Mouse (Mus musculus): Measurements from ENCODE around the gene Arhgef3. TPM values are rescaled to one million over a fixed set of nuclear protein-coding genes. Genes with fewer than 3 reads are reported as not detected.

Gene Arhgef3
- total RNA-seq, 1 experiment = 7.6 TPM

GRCm38 (mm10) chr14:27130031-27130430 is 15.3 kb downstream of the Arhgef3 start:
- Histone ChIP-seq H3K9me3 (ENCODE audit: control insufficient read depth, insufficient read depth, low read depth, low read length) (no peaks in the 10 kb centered on the region), H3K36me3 (ENCODE audit: control insufficient read depth, insufficient read depth, low read length, poor library complexity, severe bottlenecking) (no peaks in the 10 kb centered on the region), H3K4me1 (ENCODE audit: control insufficient read depth in 2 of 2, insufficient read depth in 2 of 2, low read length in 2 of 2, poor library complexity in 1 of 2) (peaks cover 5 to 15% of the 10 kb centered on the region in 2 experiments; a peak in 2 of 4 replicates), H3K4me3 (ENCODE audit: insufficient read depth in 1 of 2, low read depth in 1 of 2, low read length in 2 of 2, poor library complexity in 1 of 2, severe bottlenecking in 1 of 2) (no peak overlapping the region), H3K27ac (ENCODE audit: insufficient read depth, low read depth, low read length, poor library complexity, severe bottlenecking) (peak overlapping the region; percentile 38; the same call in 1 of the 2 replicates), H3K9ac (ENCODE audit: insufficient read depth, low read depth, low read length, poor library complexity, severe bottlenecking) (no peak overlapping the region)
- in situ Hi-C loops (cut with MboI; ENCODE audit: low sequenced_read_pairs in 2 of 2, unreplicated experiment in 2 of 2) = no loop called here
- no peak for TF ChIP-seq HCFC1 (IDR thresholded peaks at IDR 0.05; ENCODE audit: borderline replicate concordance, insufficient read depth, low read length)
- no peak for TF ChIP-seq ZNF384 (IDR thresholded peaks at IDR 0.05; ENCODE audit: low read depth, low read length)
- DNase-seq (ENCODE audit: low read depth, low spot score) = no peak

GRCm38 (mm10) chr14:27130676-27131075 is 16.0 kb downstream of the Arhgef3 start:
- peak; percentile 65 for DNase-seq (ENCODE audit: low read depth, low spot score)
- in situ Hi-C loops (cut with MboI; ENCODE audit: low sequenced_read_pairs in 2 of 2, unreplicated experiment in 2 of 2) = no loop called here
- Histone ChIP-seq H3K36me3 (ENCODE audit: control insufficient read depth, insufficient read depth, low read length, poor library complexity, severe bottlenecking) (no peaks in the 10 kb centered on the region), H3K27ac (ENCODE audit: insufficient read depth, low read depth, low read length, poor library complexity, severe bottlenecking) (no peak overlapping the region; the same call in 1 of the 2 replicates), H3K9me3 (ENCODE audit: control insufficient read depth, insufficient read depth, low read depth, low read length) (no peaks in the 10 kb centered on the region), H3K4me1 (ENCODE audit: control insufficient read depth in 2 of 2, insufficient read depth in 2 of 2, low read length in 2 of 2, poor library complexity in 1 of 2) (peaks cover 5 to 13% of the 10 kb centered on the region in 2 experiments; a peak in 2 of 4 replicates), H3K4me3 (ENCODE audit: insufficient read depth in 1 of 2, low read depth in 1 of 2, low read length in 2 of 2, poor library complexity in 1 of 2, severe bottlenecking in 1 of 2) (peak overlapping the region in 1 of 2 experiments; percentile 22; a peak in 1 of 4 replicates), H3K9ac (ENCODE audit: insufficient read depth, low read depth, low read length, poor library complexity, severe bottlenecking) (no peak overlapping the region)
- TF ChIP-seq MAFK (IDR thresholded peaks at IDR 0.05; ENCODE audit: insufficient read depth, low read depth, low read length) (peak; percentile 34; the same call in 1 of the 2 replicates), ZC3H11A (IDR thresholded peaks at IDR 0.05; ENCODE audit: borderline replicate concordance, low read depth, low read length) (no peak)

- H3K9me3 ChIP-seq (ENCODE audit: control insufficient read depth, insufficient read depth, low read depth, low read length) = no peaks in the 10 kb centered on the region
- TF ChIP-seq ZC3H11A (IDR thresholded peaks at IDR 0.05; ENCODE audit: borderline replicate concordance, low read depth, low read length) (no peak), CHD2 (IDR thresholded peaks at IDR 0.05; ENCODE audit: low read depth, low read length) (0 out of 2 replicates have a peak, but pooled peaks have one; percentile 74), ZNF384 (IDR thresholded peaks at IDR 0.05; ENCODE audit: low read depth, low read length) (no peak), MAFK (IDR thresholded peaks at IDR 0.05; ENCODE audit: insufficient read depth, low read depth, low read length) (no peak), HCFC1 (IDR thresholded peaks at IDR 0.05; ENCODE audit: borderline replicate concordance, insufficient read depth, low read length) (no peak)
- peaks cover 5 to 13% of the 10 kb centered on the region in 2 experiments; a peak in 2 of 4 replicates for H3K4me1 ChIP-seq (ENCODE audit: control insufficient read depth in 2 of 2, insufficient read depth in 2 of 2, low read length in 2 of 2, poor library complexity in 1 of 2)
- H3K27ac ChIP-seq (ENCODE audit: insufficient read depth, low read depth, low read length, poor library complexity, severe bottlenecking) = no peak overlapping the region
- in situ Hi-C loops (cut with MboI; ENCODE audit: low sequenced_read_pairs in 2 of 2, unreplicated experiment in 2 of 2) = no loop called here
- no peak for DNase-seq (ENCODE audit: low read depth, low spot score)
- H3K4me3 ChIP-seq (ENCODE audit: insufficient read depth in 1 of 2, low read depth in 1 of 2, low read length in 2 of 2, poor library complexity in 1 of 2, severe bottlenecking in 1 of 2) = no peak overlapping the region
- H3K36me3 ChIP-seq (ENCODE audit: control insufficient read depth, insufficient read depth, low read length, poor library complexity, severe bottlenecking) = no peaks in the 10 kb centered on the region
- peak overlapping the region; percentile 26; the same call in 1 of the 2 replicates for H3K9ac ChIP-seq (ENCODE audit: insufficient read depth, low read depth, low read length, poor library complexity, severe bottlenecking)
These were observed 16.8 kb downstream of the Arhgef3 start for GRCm38 (mm10) chr14:27131521-27131920.

- no peaks in the 10 kb centered on the region for H3K9me3 ChIP-seq (ENCODE audit: control insufficient read depth, insufficient read depth, low read depth, low read length)
- peaks cover 10 to 19% of the 10 kb centered on the region in 2 experiments; a peak in 3 of 4 replicates for H3K4me1 ChIP-seq (ENCODE audit: control insufficient read depth in 2 of 2, insufficient read depth in 2 of 2, low read length in 2 of 2, poor library complexity in 1 of 2)
- no peak overlapping the region for H3K4me3 ChIP-seq (ENCODE audit: insufficient read depth in 1 of 2, low read depth in 1 of 2, low read length in 2 of 2, poor library complexity in 1 of 2, severe bottlenecking in 1 of 2)
- TF ChIP-seq CHD2 (IDR thresholded peaks at IDR 0.05; ENCODE audit: low read depth, low read length) (no peak), MAFK (IDR thresholded peaks at IDR 0.05; ENCODE audit: insufficient read depth, low read depth, low read length) (no peak), ZNF384 (IDR thresholded peaks at IDR 0.05; ENCODE audit: low read depth, low read length) (no peak)
- no peak overlapping the region for H3K27ac ChIP-seq (ENCODE audit: insufficient read depth, low read depth, low read length, poor library complexity, severe bottlenecking)
- in situ Hi-C loops (cut with MboI; ENCODE audit: low sequenced_read_pairs in 2 of 2, unreplicated experiment in 2 of 2) = no loop called here
- DNase-seq (ENCODE audit: low read depth, low spot score) = no peak
- no peaks in the 10 kb centered on the region for H3K36me3 ChIP-seq (ENCODE audit: control insufficient read depth, insufficient read depth, low read length, poor library complexity, severe bottlenecking)
- H3K9ac ChIP-seq (ENCODE audit: insufficient read depth, low read depth, low read length, poor library complexity, severe bottlenecking) = no peak overlapping the region
These were observed 24.2 kb downstream of the Arhgef3 start for GRCm38 (mm10) chr14:27138891-27139290.

GRCm38 (mm10) chr14:27139968-27140367 is 25.3 kb downstream of the Arhgef3 start:
- Histone ChIP-seq H3K36me3 (ENCODE audit: control insufficient read depth, insufficient read depth, low read length, poor library complexity, severe bottlenecking) (no peaks in the 10 kb centered on the region), H3K4me1 (ENCODE audit: control insufficient read depth in 2 of 2, insufficient read depth in 2 of 2, low read length in 2 of 2, poor library complexity in 1 of 2) (peaks cover 10 to 20% of the 10 kb centered on the region in 2 experiments; a peak in 3 of 4 replicates), H3K4me3 (ENCODE audit: insufficient read depth in 1 of 2, low read depth in 1 of 2, low read length in 2 of 2, poor library complexity in 1 of 2, severe bottlenecking in 1 of 2) (no peak overlapping the region), H3K27ac (ENCODE audit: insufficient read depth, low read depth, low read length, poor library complexity, severe bottlenecking) (no peak overlapping the region), H3K9me3 (ENCODE audit: control insufficient read depth, insufficient read depth, low read depth, low read length) (no peaks in the 10 kb centered on the region), H3K9ac (ENCODE audit: insufficient read depth, low read depth, low read length, poor library complexity, severe bottlenecking) (no peak overlapping the region)
- in situ Hi-C loops (cut with MboI; ENCODE audit: low sequenced_read_pairs in 2 of 2, unreplicated experiment in 2 of 2) = no loop called here
- TF ChIP-seq ZC3H11A (IDR thresholded peaks at IDR 0.05; ENCODE audit: borderline replicate concordance, low read depth, low read length) = no peak
- TF ChIP-seq HCFC1 (IDR thresholded peaks at IDR 0.05; ENCODE audit: borderline replicate concordance, insufficient read depth, low read length) = no peak
- no peak for TF ChIP-seq CHD2 (IDR thresholded peaks at IDR 0.05; ENCODE audit: low read depth, low read length)
- TF ChIP-seq MAFK (IDR thresholded peaks at IDR 0.05; ENCODE audit: insufficient read depth, low read depth, low read length) = no peak
- TF ChIP-seq ZNF384 (IDR thresholded peaks at IDR 0.05; ENCODE audit: low read depth, low read length) = no peak
- DNase-seq (ENCODE audit: low read depth, low spot score) = no peak

Data from ES-E14 (cell line).